8 mouse cellular contexts compared by ENCODE assay signal in genomic region chr15:89378831-89379401, GRCm38 (mm10). TPM values are rescaled to one million over a fixed set of nuclear protein-coding genes. Genes with fewer than 3 reads are reported as not detected.
DNase-seq lines count a peak whose midpoint lies in the region; ATAC-seq and TF ChIP-seq lines count a peak whose summit lies in the region.

Gene Odf3b, minus strand, starts transcription at chr15:89379282.

- peak; percentile 40 for ATAC-seq in CD4-positive, CD25-positive, alpha-beta regulatory T cell, adult 4 months
- ATAC-seq in forebrain, postnatal 0 days = peak; percentile 7; the same call in 1 of the 2 replicates
- peak; percentile 16; the same call in 1 of the 2 replicates for ATAC-seq in liver, embryonic 16.5 days (ENCODE audit: low read depth)
- no peak for ATAC-seq in neural tube, embryonic 13.5 days (ENCODE audit: low read depth)

- no peak for TF ChIP-seq CTCF in forebrain, postnatal 0 days (IDR thresholded peaks at IDR 0.05; ENCODE audit: low read depth)

- DNase-seq in cerebellum, adult 11-12 months = peak; percentile 91
- DNase-seq in forebrain, postnatal 0 days = peak; percentile 44
- DNase-seq in induced T-regulatory cell, adult 2 months (ENCODE audit: low read depth) = peak; percentile 46
- no peak for DNase-seq in ovary, adult 18-20 months (ENCODE audit: low spot score)
- DNase-seq in left cerebral cortex, adult 9 months (ENCODE audit: low spot score in 2 of 2) = no peak

- H3K4me2 ChIP-seq in forebrain, postnatal 0 days (ENCODE audit: low read depth) = peak within 1 kb of the TSS; percentile 53
- peak within 1 kb of the TSS; percentile 71 for H3K4me2 ChIP-seq in liver, embryonic 16.5 days (ENCODE audit: low read depth, low read length)
- peak within 1 kb of the TSS; percentile 59 for H3K4me2 ChIP-seq in neural tube, embryonic 13.5 days

- 2% methylated on average over 32 of the region's 33 CpGs for WGBS in forebrain, postnatal 0 days
- under 1% methylated on average over 33 of the region's 33 CpGs for WGBS in liver, embryonic 16.5 days (ENCODE audit: insufficient replicate concordance)
- under 1% methylated on average over 33 of the region's 33 CpGs for WGBS in neural tube, embryonic 13.5 days

- H3K9ac ChIP-seq in forebrain, postnatal 0 days = peak within 1 kb of the TSS; percentile 35
- peak within 1 kb of the TSS; percentile 45 for H3K9ac ChIP-seq in liver, embryonic 16.5 days (ENCODE audit: low read depth, low read length)
- H3K9ac ChIP-seq in neural tube, embryonic 13.5 days = peak within 1 kb of the TSS; percentile 52

- 0 out of 2 replicates have a peak, but pooled peaks cover 4% of the 10 kb centered on the region for H3K4me1 ChIP-seq in forebrain, postnatal 0 days (ENCODE audit: insufficient read depth)
- H3K4me1 ChIP-seq in liver, embryonic 16.5 days (ENCODE audit: control insufficient read depth, low read depth, low read length) = peaks cover 28% of the 10 kb centered on the region
- H3K4me1 ChIP-seq in neural tube, embryonic 13.5 days (replicated peaks) = peaks cover 29% of the 10 kb centered on the region

- no peak within 1 kb of the TSS for H3K27ac ChIP-seq in forebrain, postnatal 0 days (ENCODE audit: low read depth, low read length)
- H3K27ac ChIP-seq in liver, embryonic 16.5 days (ENCODE audit: low read length) = no peak within 1 kb of the TSS
- no peak within 1 kb of the TSS for H3K27ac ChIP-seq in neural tube, embryonic 13.5 days (replicated peaks)

- H3K9me3 ChIP-seq in forebrain, postnatal 0 days (ENCODE audit: low read length) = no peaks in the 10 kb centered on the region
- H3K9me3 ChIP-seq in liver, embryonic 16.5 days (replicated peaks; ENCODE audit: control insufficient read depth, low read length) = no peaks in the 10 kb centered on the region
- no peaks in the 10 kb centered on the region for H3K9me3 ChIP-seq in neural tube, embryonic 13.5 days

- no peaks in the 10 kb centered on the region for H3K36me3 ChIP-seq in forebrain, postnatal 0 days (ENCODE audit: insufficient read depth)
- no peaks in the 10 kb centered on the region for H3K36me3 ChIP-seq in liver, embryonic 16.5 days (ENCODE audit: control insufficient read depth, insufficient read depth)
- H3K36me3 ChIP-seq in neural tube, embryonic 13.5 days = no peaks in the 10 kb centered on the region

- H3K4me3 ChIP-seq in forebrain, postnatal 0 days (ENCODE audit: low read depth, low read length) = peak within 1 kb of the TSS; percentile 37
- peak within 1 kb of the TSS; percentile 52 for H3K4me3 ChIP-seq in liver, embryonic 16.5 days (ENCODE audit: low read depth, low read length)
- H3K4me3 ChIP-seq in neural tube, embryonic 13.5 days = peak within 1 kb of the TSS; percentile 36

- peaks cover 32% of the 10 kb centered on the region for H3K27me3 ChIP-seq in forebrain, postnatal 0 days (ENCODE audit: insufficient read depth, low read length)
- H3K27me3 ChIP-seq in liver, embryonic 16.5 days (ENCODE audit: control insufficient read depth, insufficient read depth, low read depth, low read length) = peaks cover 34% of the 10 kb centered on the region
- H3K27me3 ChIP-seq in neural tube, embryonic 13.5 days = peaks cover 70% of the 10 kb centered on the region

RNA-seq across cellular contexts. Expression of gene Odf3b, which starts in this region (rescaled TPM):
- polyA plus RNA-seq in CD4-positive, CD25-positive, alpha-beta regulatory T cell, adult 4 months (2017; shearing (Covaris generic)) = 1 to 10 TPM in 1 of 2 experiments, not detected in 1; 2.5 TPM
- 3.5 and 5.0 TPM in 2 replicates for total RNA-seq in forebrain, postnatal 0 days (2014; rRNA removed)
- 6.9 and 9.9 TPM in 2 replicates for polyA plus RNA-seq in forebrain, postnatal 0 days (2015; fragmentation: Nextera tagmentation; extraction: Ambion mirVana)
- 0.73 and 0.76 TPM in 2 replicates for polyA plus RNA-seq in liver, embryonic 16.5 days (2015; fragmentation: Nextera tagmentation; extraction: Ambion mirVana)
- polyA plus RNA-seq in neural tube, embryonic 13.5 days (2015; fragmentation: Nextera tagmentation; extraction: Ambion mirVana) = 0.27 and 1.9 TPM in 2 replicates

Comparison
In these comparisons a context has a peak if more than half of its experiments do, and no peak if none do; other contexts are left out.
1. Peak in ATAC-seq, H3K4me3 ChIP-seq, H3K9ac ChIP-seq and H3K4me2 ChIP-seq in liver, embryonic 16.5 days; RNA of the gene not detected or under 1 TPM.
2. DNase-seq: peak in cerebellum, adult 11-12 months (single experiment), forebrain, postnatal 0 days (single experiment) and induced T-regulatory cell, adult 2 months (single experiment); none in ovary, adult 18-20 months (single experiment) and left cerebral cortex, adult 9 months (0 of 2).
3. Peak in every context shown above with its lines, with median percentiles within 50 percentile points of each other: H3K4me2 ChIP-seq, H3K4me3 ChIP-seq and H3K9ac ChIP-seq.